9 mouse cellular contexts compared by ENCODE assay signal in the genomic region with DNA sequence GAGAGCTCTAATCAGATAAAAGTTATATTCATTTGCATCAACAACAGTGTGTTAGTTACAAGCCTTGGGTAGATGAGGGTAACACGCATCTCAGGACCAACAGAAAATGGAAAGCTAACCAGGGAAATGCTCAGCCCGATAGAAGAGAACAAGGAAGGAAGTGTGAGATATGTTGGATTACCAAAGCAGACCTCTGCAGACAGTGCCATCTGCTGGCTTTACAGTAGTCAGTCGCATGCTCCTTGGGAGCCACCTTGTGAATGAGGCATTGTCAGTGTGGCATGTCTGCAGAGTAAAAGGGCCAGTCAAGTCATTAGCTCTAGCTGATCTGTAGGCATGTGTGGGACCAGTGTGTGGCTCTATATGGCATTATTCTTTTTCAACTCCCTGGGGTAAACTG.
DNase-seq lines count a peak whose midpoint lies in the region; ATAC-seq and TF ChIP-seq lines count a peak whose summit lies in the region.
"Had no signal": no experiment of that assay in that cellular context is flagged by ENCODE, and none has a peak within 500 bp of the region (broad histone marks: within the 10 kb centered on the region; RNA-seq: fewer than 3 reads in every experiment).

No protein-coding gene starts in this region.

- no peak overlapping the region for H3K27ac ChIP-seq in liver, adult 2 months (replicated peaks; ENCODE audit: insufficient read depth, low read depth, low read length)
- H3K27ac ChIP-seq in liver, embryonic 11.5 days (ENCODE audit: low read depth, low read length): no peak overlapping the region
- no peak overlapping the region for H3K27ac ChIP-seq in forebrain, embryonic 10.5 days
- H3K27ac ChIP-seq: limb, embryonic 13.5 days had no signal

- ATAC-seq in liver, embryonic 11.5 days (replicated peaks; ENCODE audit: low FRiP score): no peak

- no peak for TF ChIP-seq POLR2A in liver, adult 2 months (IDR thresholded peaks at IDR 0.05; ENCODE audit: extremely low read depth, insufficient read depth, low read length)

- H3K9ac ChIP-seq in liver, adult 2 months (ENCODE audit: low read depth, low read length): no peak overlapping the region
- H3K9ac ChIP-seq in liver, embryonic 11.5 days (ENCODE audit: low read depth, low read length): no peak overlapping the region
- H3K9ac ChIP-seq: limb, embryonic 13.5 days had no signal

- no peak for DNase-seq in liver, adult 2 months (ENCODE audit: extremely low read depth, low read depth, low spot score)
- no peak for DNase-seq in liver, embryonic 11.5 days (ENCODE audit: low spot score)
- peak; percentile 42 for DNase-seq in adrenal gland, postnatal 25 days
- peak; percentile 18 for DNase-seq in forebrain, embryonic 10.5 days (ENCODE audit: extremely low spot score, low spot score)
- peak; percentile 40 for DNase-seq in kidney, postnatal 14 days
- peak; percentile 17 for DNase-seq in lung, postnatal 14 days
- peak; percentile 24 for DNase-seq in telencephalon, adult 2 months (ENCODE audit: low read depth, low spot score)
- no peak for DNase-seq in thymus, postnatal 36 days

- TF ChIP-seq CTCF in liver, adult 2 months (IDR thresholded peaks at IDR 0.05; ENCODE audit: low read depth, low read length): peak; percentile 14; the same call in 1 of the 2 replicates

- no peaks in the 10 kb centered on the region for H3K9me3 ChIP-seq in liver, embryonic 11.5 days (ENCODE audit: control insufficient read depth, low read length)
- H3K9me3 ChIP-seq in forebrain, embryonic 10.5 days: no peaks in the 10 kb centered on the region
- H3K9me3 ChIP-seq: limb, embryonic 13.5 days had no signal

- H3K4me1 ChIP-seq in liver, adult 2 months (ENCODE audit: control insufficient read depth, insufficient read depth, low read length): no peaks in the 10 kb centered on the region
- no peaks in the 10 kb centered on the region for H3K4me1 ChIP-seq in liver, embryonic 11.5 days (replicated peaks; ENCODE audit: control insufficient read depth, insufficient read depth, low read length)
- no peaks in the 10 kb centered on the region for H3K4me1 ChIP-seq in forebrain, embryonic 10.5 days
- H3K4me1 ChIP-seq: limb, embryonic 13.5 days had no signal

- 31% methylated on average over 3 of the region's 3 CpGs for WGBS in liver, adult 2 months
- 40% methylated on average over 3 of the region's 3 CpGs for WGBS in liver, embryonic 11.5 days
- WGBS in forebrain, embryonic 10.5 days: 39% methylated on average over 3 of the region's 3 CpGs

- H3K4me2 ChIP-seq in liver, embryonic 11.5 days: no peak overlapping the region
- H3K4me2 ChIP-seq: limb, embryonic 13.5 days had no signal

- H3K79me2 ChIP-seq in liver, adult 2 months (ENCODE audit: control insufficient read depth, insufficient read depth, low read length): no peaks in the 10 kb centered on the region

- no peaks in the 10 kb centered on the region for H3K27me3 ChIP-seq in liver, adult 2 months (ENCODE audit: control insufficient read depth, insufficient read depth, low read length)
- no peaks in the 10 kb centered on the region for H3K27me3 ChIP-seq in liver, embryonic 11.5 days (replicated peaks; ENCODE audit: control insufficient read depth, insufficient read depth, low read length)
- no peaks in the 10 kb centered on the region for H3K27me3 ChIP-seq in forebrain, embryonic 10.5 days (ENCODE audit: poor library complexity, severe bottlenecking)
- H3K27me3 ChIP-seq: limb, embryonic 13.5 days had no signal

- H3K4me3 ChIP-seq in liver, adult 2 months (ENCODE audit: insufficient read depth, low read depth, low read length): no peak overlapping the region
- H3K4me3 ChIP-seq in liver, embryonic 11.5 days (ENCODE audit: low read depth, low read length): no peak overlapping the region
- no peak overlapping the region for H3K4me3 ChIP-seq in forebrain, embryonic 10.5 days
- H3K4me3 ChIP-seq: limb, embryonic 13.5 days had no signal

- no peaks in the 10 kb centered on the region for H3K36me3 ChIP-seq in liver, adult 2 months (ENCODE audit: control insufficient read depth, insufficient read depth, low read length)
- no peaks in the 10 kb centered on the region for H3K36me3 ChIP-seq in liver, embryonic 11.5 days (ENCODE audit: control insufficient read depth, insufficient read depth, low read length)
- no peaks in the 10 kb centered on the region for H3K36me3 ChIP-seq in forebrain, embryonic 10.5 days (replicated peaks)
- H3K36me3 ChIP-seq: limb, embryonic 13.5 days had no signal

Comparison
In these comparisons a context has a peak if more than half of its experiments do, and no peak if none do; other contexts are left out.
1. DNase-seq: peak in adrenal gland, postnatal 25 days (single experiment), forebrain, embryonic 10.5 days (single experiment), kidney, postnatal 14 days (single experiment), lung, postnatal 14 days (single experiment) and telencephalon, adult 2 months (single experiment); none in liver, adult 2 months (single experiment), liver, embryonic 11.5 days (single experiment) and thymus, postnatal 36 days (0 of 2).